ENCODE assay signal across 17 mouse cellular contexts in genomic region chr4:83206416-83206802, GRCm38 (mm10).
DNase-seq lines count a peak whose midpoint lies in the region; ATAC-seq and TF ChIP-seq lines count a peak whose summit lies in the region.
"Had no signal": no experiment of that assay in that cellular context is flagged by ENCODE, and none has a peak within 500 bp of the region (broad histone marks: within the 10 kb centered on the region; RNA-seq: fewer than 3 reads in every experiment).

No protein-coding gene starts in this region.

- H3K27me3 ChIP-seq in neural tube, embryonic 13.5 days = no peaks in the 10 kb centered on the region
- no peaks in the 10 kb centered on the region for H3K27me3 ChIP-seq in forebrain, postnatal 0 days (ENCODE audit: insufficient read depth, low read length)
- no peaks in the 10 kb centered on the region for H3K27me3 ChIP-seq in liver, postnatal 0 days (ENCODE audit: insufficient read depth, low read length)
- H3K27me3 ChIP-seq: limb, embryonic 15.5 days; Patski had no signal

- TF ChIP-seq EP300 in liver, postnatal 0 days (IDR thresholded peaks at IDR 0.05; ENCODE audit: low read depth) = no peak

- peak overlapping the region; percentile 81 for H3K27ac ChIP-seq in neural tube, embryonic 13.5 days (replicated peaks)
- peak overlapping the region; percentile 85 for H3K27ac ChIP-seq in forebrain, postnatal 0 days (ENCODE audit: low read depth, low read length)
- no peak overlapping the region for H3K27ac ChIP-seq in liver, postnatal 0 days (ENCODE audit: low read depth)
- H3K27ac ChIP-seq: gastrocnemius, adult 2 months; heart, embryonic 10.5 days; limb, embryonic 15.5 days had no signal

- H3K4me2 ChIP-seq in neural tube, embryonic 13.5 days = peak overlapping the region; percentile 2; the same call in 1 of the 2 replicates
- peak overlapping the region; percentile 29 for H3K4me2 ChIP-seq in forebrain, postnatal 0 days (ENCODE audit: low read depth)
- H3K4me2 ChIP-seq in liver, postnatal 0 days (ENCODE audit: low read depth, low read length) = no peak overlapping the region
- H3K4me2 ChIP-seq: limb, embryonic 15.5 days had no signal

- no peaks in the 10 kb centered on the region for H3K9me3 ChIP-seq in neural tube, embryonic 13.5 days
- H3K9me3 ChIP-seq in forebrain, postnatal 0 days (ENCODE audit: low read length) = no peaks in the 10 kb centered on the region
- no peaks in the 10 kb centered on the region for H3K9me3 ChIP-seq in liver, postnatal 0 days (ENCODE audit: low read length)
- H3K9me3 ChIP-seq: heart, embryonic 10.5 days; limb, embryonic 15.5 days had no signal

- DNase-seq in cerebellum, adult 11 months = peak; percentile 47
- DNase-seq in cerebellum, postnatal 10 days = no peak
- DNase-seq in neural tube, embryonic 10.5 days (ENCODE audit: extremely low spot score, low spot score) = no peak
- DNase-seq in forebrain, postnatal 0 days = no peak
- DNase-seq in liver, postnatal 0 days = no peak
- no peak for DNase-seq in right cerebral cortex, postnatal 4 days
- no peak for DNase-seq in spleen, adult 12 weeks (ENCODE audit: low spot score)
- DNase-seq: gastrocnemius, adult 2 months; heart, postnatal 36 days; kidney, adult 18-20 months; kidney, postnatal 25 days; lung, adult 2 months; thymus, postnatal 4 days had no signal

- 84% methylated on average over 2 of the region's 2 CpGs for WGBS in neural tube, embryonic 13.5 days
- 25% methylated on average over 2 of the region's 2 CpGs for WGBS in forebrain, postnatal 0 days
- 75% methylated on average over 2 of the region's 2 CpGs for WGBS in liver, postnatal 0 days (ENCODE audit: insufficient replicate concordance)

- peaks cover 21% of the 10 kb centered on the region for H3K4me1 ChIP-seq in neural tube, embryonic 13.5 days (replicated peaks)
- peaks cover 21% of the 10 kb centered on the region for H3K4me1 ChIP-seq in forebrain, postnatal 0 days (ENCODE audit: insufficient read depth)
- no peaks in the 10 kb centered on the region for H3K4me1 ChIP-seq in liver, postnatal 0 days (ENCODE audit: insufficient read depth)
- H3K4me1 ChIP-seq: heart, embryonic 10.5 days; limb, embryonic 15.5 days had no signal

- ATAC-seq in neural tube, embryonic 13.5 days (ENCODE audit: low read depth) = no peak
- no peak for ATAC-seq in forebrain, postnatal 0 days
- ATAC-seq in liver, postnatal 0 days = no peak
- ATAC-seq: Patski had no signal

- H3K36me3 ChIP-seq in neural tube, embryonic 13.5 days = no peaks in the 10 kb centered on the region
- no peaks in the 10 kb centered on the region for H3K36me3 ChIP-seq in forebrain, postnatal 0 days (ENCODE audit: insufficient read depth)
- H3K36me3 ChIP-seq in liver, postnatal 0 days (replicated peaks; ENCODE audit: insufficient read depth, low read length) = no peaks in the 10 kb centered on the region
- H3K36me3 ChIP-seq: heart, embryonic 10.5 days; limb, embryonic 15.5 days had no signal

- no peak overlapping the region for H3K9ac ChIP-seq in neural tube, embryonic 13.5 days
- no peak overlapping the region for H3K9ac ChIP-seq in forebrain, postnatal 0 days
- H3K9ac ChIP-seq in liver, postnatal 0 days (replicated peaks) = no peak overlapping the region
- H3K9ac ChIP-seq: limb, embryonic 15.5 days had no signal

- no peak overlapping the region for H3K4me3 ChIP-seq in neural tube, embryonic 13.5 days
- H3K4me3 ChIP-seq in forebrain, postnatal 0 days (ENCODE audit: low read depth, low read length) = no peak overlapping the region
- H3K4me3 ChIP-seq in liver, postnatal 0 days (ENCODE audit: low read depth, low read length) = no peak overlapping the region
- H3K4me3 ChIP-seq: gastrocnemius, adult 2 months; heart, embryonic 10.5 days; limb, embryonic 15.5 days had no signal

- TF ChIP-seq CTCF in forebrain, postnatal 0 days (IDR thresholded peaks at IDR 0.05; ENCODE audit: low read depth) = no peak
- no peak for TF ChIP-seq CTCF in liver, postnatal 0 days (IDR thresholded peaks at IDR 0.05; ENCODE audit: low read depth)
